Mouse (Mus musculus) gastrocnemius, postnatal 14 days (tissue): ENCODE data around the gene Klhl7. TPM values are rescaled to one million over a fixed set of nuclear protein-coding genes. Genes with fewer than 3 reads are reported as not detected.
"Not testable (repeated sequence)": the region's sequence is repeated elsewhere in the genome, so short reads cannot be mapped to it uniquely, and the experiment has no call there.

Experiments
- DNase-seq: peaks from one replicate; pipeline ENCODE4 v3.0.0; 2021; ENCODE audit warnings: mixed read lengths
- intact Hi-C: fragments of 180-260 bp; cut with DNase I; formaldehyde crosslinking; loops from one replicate; pipeline ENCODE4 v1.15.1; 2025; ENCODE audit warnings: low total_unique reads
- total RNA-seq, 2 experiments: library from RNA; stranded (reverse); gene quantifications; 2 replicates each; pipeline ENCODE4 v1.2.3; 2021

The Klhl7 gene
- total RNA-seq, 2 experiments from 2014 or later, result 28.0 to 29.7 TPM

DNA sequence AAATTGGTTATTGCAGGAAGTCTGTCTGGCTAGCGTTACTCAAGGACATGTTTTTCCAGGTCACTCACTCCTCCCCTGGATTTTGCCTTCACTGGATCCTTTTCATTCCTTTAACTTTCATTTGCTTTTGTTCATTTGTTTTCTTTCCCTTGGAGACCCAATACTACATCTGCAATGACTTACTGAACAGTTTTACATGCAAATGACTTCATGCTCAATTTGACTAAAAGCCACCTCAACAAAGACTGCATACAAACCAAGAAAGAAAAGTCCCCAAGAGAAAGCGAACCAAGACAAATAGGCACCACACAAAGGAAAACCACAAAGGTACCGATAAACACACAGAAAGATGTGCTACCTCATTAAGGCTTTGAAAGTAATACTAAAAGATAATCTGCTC is 13.5 kb upstream of the Klhl7 start:
- intact Hi-C loops, result no loop called here
- no peak for DNase-seq

DNA sequence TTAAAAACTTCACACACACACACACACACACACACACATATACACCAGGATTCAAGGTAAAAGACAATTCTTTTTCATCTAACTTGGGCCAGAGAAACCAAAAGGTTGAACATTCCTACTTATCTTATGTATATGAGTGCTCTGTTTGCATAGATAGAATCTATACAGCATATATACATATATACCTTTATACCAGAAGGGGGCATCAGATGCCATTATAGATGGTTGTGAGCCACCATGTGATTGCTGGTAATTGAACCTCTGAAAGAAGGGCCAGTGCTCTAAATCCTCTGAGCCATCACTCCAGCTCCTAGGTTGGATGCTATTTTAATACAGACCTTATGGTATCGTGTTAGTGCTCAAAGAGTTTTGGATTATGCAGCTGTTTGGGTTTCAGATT is 12.0 kb upstream of the Klhl7 start:
- DNase-seq, result no peak
- intact Hi-C loops, result no loop called here

DNA sequence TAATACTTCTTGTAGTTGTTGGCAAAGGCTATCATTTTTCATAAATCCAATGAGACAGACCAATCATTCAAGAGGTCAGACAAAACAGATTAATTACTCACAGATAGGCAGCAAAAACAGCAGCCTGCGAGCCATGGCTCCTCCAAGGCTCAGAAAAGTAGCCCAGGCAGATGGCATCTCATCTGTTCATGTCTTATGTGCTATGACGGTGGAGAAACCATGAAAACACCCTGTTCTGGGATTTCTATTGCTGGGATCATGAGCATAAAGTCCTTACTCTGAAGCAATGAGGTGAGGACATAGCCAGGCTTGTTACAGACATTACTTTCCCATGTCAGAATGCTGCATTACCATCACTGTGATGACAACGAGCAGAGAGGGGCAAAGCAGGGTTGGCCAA is 7.9 kb upstream of the Klhl7 start:
- DNase-seq, result no peak
- intact Hi-C loops, result loop anchor here (10.0 kb wide), 1 partner anchor 72 kb away; the partner anchor contains the start of gene Nupl2

DNA sequence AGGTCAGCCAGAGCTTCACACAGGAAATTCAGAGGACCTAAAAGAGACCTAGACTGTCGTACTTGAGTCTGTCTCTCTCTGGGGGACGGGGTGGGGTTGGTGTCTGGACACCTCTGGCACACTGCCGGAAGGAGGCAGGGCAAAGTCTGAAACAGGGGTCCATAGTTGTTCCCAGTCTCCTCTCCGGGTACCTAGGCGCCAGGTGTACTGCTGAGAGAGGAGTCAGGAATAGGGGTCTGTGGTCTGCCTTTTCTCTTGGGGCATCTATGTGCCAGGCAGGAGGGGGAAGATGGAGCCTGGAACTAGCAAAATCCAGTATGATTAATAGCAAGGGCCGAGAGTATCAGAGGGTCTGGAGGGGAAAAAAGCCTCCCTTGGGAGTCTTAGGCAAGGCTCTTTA is 5.0 kb upstream of the Klhl7 start:
- intact Hi-C loops, result loop anchor here (10.0 kb wide), 1 partner anchor 69 kb away; the partner anchor contains the start of gene Nupl2
- no peak for DNase-seq

DNA sequence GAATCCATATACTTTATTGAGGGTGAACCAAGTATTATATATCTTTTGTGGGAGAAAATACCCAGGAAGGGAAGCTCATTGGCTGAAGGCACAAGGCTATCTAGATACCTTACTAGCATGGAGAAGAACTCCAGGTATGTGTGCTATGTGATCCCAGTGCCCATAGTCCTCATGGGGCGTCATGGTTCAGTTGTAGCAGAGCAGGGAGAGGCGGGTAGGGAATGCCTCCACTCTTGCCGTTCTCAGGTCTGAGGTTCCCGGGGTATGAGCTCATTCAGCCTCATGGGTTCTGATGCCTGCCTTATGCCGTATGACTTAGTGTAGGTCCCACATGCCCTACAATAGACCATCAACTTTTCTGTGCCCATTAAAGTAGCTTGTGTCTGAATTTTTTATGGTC is 4.5 kb upstream of the Klhl7 start:
- DNase-seq, result no peak
- intact Hi-C loops, result loop anchor here (10.0 kb wide), 1 partner anchor 69 kb away; the partner anchor contains the start of gene Nupl2

DNA sequence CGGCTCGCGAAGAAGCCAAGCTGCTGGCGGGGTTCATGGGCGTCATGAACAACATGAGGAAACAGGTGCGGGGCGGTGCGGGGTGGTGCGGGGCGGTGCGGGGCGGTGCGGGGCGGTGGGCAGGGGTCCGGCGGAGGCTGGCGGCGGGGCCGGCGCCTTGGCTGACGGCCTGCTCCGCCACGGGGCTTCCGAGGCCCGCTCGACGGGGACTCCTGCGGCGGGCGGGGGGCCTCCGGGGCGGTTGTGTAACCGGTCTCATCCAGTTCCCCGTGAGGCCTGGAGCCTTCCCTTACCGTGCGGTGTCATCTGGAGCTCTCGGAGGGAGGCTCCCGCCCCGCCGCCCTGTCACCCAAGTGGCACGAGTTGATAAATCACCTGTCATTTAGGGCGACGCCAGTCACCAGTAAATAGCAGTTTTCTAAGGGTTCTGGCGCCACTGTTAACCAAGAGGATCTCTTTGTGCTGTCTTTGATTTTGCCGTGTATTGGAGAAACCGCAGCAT is 456 bp downstream of the Klhl7 start:
- intact Hi-C loops, result no loop called here

DNA sequence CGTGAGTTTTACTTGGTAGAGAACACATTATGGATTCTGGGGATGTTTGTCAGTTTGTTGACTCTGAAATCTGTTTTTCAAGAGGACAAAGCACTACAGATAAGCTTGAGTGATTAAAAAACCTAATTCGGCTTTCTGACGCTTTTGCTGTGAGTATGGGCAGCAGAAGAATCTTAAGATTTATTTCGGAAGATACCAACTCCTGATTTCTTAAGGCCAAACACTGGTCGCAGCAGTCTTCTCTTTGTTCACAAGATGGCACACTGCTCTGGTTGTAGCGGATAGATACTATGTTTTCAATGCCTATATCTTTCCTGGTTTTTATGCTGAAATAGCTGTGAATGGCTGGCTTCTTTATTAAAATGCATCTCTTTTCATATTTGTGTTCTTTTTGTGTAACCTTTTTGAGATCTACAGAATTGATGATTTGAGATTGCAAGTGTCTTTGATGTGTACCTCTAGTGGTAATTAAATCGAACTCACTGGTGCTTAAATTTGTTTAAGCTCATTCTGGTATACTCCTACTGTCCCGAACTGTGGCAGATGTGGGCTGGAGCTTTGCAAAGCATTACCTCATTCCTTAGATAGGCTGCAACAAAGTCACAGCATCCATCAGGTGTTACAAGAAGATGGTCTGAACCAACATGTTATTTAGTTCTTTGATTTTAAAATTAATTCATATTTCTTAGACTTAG is 1.2 kb downstream of the Klhl7 start:
- intact Hi-C loops, result no loop called here
- no peak for DNase-seq

More for the DNA sequence above, 456 bp downstream of the Klhl7 start:
- DNase-seq, result peak; percentile 75

DNA sequence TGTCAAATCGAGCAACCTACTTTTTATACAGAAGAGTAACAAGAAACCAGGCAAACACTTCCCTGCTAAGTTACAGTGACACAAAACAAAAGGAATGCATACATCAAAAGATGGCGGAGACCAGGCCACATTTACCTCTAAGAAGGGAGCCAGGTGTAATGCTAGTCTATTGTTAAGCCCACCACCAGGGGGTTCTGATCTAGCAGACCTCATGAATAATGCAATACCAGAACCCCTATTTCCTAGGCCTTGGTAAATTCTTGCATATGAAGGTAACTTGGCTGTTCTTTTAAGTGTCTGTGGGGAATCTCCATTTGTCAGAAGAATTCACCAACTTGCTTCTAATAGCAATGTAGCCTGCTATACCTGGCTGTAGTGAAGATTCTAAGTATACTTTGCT is 2.8 kb downstream of the Klhl7 start:
- DNase-seq, intact Hi-C loops: not testable (repeated sequence)

DNA sequence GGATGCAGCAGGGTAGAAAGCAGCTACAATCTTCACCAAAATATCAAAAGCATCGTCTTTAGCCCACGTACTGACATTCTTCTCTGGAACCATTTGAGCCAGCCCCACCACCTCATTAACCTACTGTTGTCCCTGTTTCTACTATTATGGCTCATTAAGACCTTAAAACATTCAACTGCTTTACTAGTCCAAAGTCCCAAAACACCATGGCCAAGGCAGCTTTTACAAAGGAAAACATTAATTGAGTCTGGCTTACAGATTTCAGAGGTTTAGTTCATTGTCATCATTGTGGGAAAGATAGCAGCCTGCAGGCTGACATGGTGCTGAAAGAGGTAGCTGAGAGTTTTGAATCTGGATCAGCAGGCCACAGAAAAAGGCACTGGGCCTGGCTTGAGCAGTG is 3.4 kb downstream of the Klhl7 start:
- DNase-seq, result no peak
- intact Hi-C loops, result no loop called here

DNA sequence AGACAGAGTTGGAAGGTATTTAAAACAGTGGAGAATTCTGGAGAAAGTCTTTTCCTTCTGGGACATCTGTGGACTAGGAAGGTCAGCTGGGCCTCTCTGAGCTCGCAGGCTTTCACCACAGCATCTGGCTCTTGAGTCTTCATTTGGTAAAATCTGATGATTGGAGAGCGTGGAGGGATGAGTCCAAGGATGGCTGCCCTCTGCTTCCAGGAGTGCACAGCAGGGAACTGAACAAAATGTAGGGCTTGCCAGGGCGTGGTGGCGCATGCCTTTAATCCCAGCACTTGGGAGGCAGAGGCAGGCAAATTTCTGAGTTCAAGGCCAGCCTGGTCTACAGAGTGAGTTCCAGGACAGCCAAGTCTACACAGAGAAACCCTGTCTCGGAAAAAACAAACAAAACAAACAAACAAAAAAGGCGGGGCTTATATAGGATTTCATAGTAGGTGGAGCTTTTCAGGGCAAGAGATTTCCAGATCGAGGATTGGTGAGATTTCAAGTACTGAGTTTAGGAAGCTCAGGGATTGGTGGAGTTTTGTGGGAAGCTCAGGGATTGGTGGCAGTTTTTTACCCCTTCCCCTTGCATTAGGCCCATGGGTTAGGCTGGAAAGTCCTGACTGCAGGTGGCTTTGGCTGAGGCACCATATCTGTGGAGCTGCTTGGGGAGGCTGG is 6.8 kb downstream of the Klhl7 start:
- intact Hi-C loops, result no loop called here
- DNase-seq, result no peak

DNA sequence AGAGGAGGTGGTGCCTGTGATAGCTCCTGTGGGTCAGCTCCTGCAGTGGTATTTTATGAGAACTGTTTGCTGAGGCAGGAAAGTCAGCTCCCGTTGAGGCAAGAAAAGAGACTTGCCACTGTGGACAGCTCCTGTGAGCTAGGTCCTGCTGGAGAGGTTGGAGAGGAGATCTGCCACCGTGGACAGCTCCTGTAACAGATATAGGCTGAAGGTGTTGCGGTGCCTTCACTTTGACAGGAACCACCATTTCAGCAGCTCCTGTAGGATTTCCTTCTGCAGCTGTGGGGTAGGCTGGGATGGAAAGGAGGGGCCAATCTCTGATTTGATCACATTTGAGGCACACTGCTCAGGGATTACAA is 7.3 kb downstream of the Klhl7 start:
- intact Hi-C loops, result no loop called here

DNA sequence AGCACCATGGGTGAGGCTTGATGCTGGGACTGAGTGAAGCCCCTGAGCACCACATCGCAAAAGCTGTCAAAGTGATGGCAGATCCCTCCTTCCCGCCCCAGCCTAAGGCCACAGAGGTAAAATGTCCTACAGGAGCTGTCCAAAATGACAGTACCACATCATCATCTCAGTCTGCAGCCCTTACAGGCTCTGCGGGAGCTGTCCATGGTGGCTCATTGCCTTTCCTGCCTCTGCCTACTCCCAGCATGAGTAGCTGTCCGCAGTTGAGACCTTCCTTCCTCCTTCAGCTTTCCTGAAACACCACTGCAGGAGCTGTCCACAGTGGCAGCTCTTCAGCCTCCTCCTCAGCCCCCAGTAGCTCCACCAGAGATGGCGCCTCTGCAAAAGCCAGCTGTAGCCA is 9.7 kb downstream of the Klhl7 start:
- intact Hi-C loops, result no loop called here
- peak; percentile 21 for DNase-seq

More for the DNA sequence above, 7.3 kb downstream of the Klhl7 start:
- DNase-seq, result no peak

DNA sequence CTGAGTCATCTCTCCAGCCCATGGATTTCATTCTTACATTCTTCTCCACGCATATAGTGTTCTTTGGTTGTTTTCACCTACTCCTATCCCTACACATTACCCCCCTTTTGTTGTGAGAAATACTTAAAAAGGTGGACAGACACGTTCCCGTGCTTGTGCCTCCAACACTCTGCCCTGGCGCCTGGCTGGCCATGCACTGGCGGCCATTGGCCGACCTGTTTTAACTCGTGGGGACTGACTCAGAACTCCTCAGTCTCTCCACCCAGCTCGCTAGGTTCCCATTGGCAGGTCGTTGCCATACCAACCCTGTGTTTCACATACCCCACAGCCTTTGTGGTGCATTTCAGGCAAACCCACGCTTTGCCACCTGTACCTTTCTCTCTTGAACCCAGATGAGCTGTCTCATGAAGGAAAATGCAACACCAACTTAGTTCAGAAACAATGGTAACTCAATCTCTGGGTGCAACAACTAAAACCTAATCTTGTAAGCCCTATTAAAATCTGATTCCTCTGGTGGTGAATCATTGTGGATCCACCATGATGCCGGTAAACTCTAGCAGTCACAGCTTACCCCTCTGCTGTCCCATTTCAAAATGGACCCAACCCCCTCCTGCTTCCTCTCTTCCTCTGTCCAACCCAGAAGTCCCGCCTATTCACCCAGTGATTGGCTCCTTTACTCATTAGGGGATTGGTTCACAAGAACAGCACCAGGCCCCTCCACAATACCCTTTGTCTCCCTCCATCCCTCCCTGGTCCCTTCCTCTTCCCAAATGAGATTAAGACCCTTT is 11.9 kb downstream of the Klhl7 start:
- no peak for DNase-seq
- intact Hi-C loops, result no loop called here

DNA sequence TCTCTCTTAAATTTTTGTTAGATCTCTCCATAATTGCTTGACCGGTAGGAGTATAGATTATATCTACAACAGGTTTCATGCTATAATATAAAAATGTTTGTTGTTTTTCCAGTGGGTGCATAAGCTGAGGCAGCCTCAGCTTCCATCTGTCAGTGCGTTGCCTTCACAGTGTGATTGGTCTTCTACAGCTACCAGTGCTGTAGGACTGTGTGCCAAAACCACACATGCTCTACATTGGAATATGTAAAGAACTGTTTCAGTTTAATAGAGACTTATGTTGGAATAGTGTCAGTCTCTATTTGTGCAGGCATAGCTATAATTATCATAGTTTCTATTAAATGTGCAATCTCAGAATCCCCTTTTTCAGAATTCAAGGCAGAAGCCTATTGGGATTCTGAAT is 21.8 kb downstream of the Klhl7 start:
- no peak for DNase-seq
- intact Hi-C loops, result no loop called here

DNA sequence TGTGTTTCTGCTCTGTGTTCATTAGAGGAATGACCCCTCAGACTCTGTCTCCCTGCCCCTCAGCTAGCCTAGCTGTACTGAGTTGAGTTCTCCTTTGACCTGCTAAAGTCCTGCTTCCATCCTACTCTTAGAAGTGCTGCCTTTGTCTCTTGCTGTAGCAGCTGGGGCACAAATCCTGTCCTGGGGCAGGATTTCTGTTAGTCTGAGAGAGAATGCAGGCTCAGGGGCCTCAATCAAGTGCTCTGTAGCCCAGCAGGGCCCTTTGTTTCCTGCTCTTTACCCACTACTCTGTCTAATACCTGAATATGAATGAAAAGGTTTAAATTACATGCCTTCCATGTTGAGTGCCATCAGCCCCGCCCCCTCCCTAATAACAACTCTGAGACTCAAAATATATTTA is 23.8 kb downstream of the Klhl7 start:
- no peak for DNase-seq
- intact Hi-C loops, result no loop called here

DNA sequence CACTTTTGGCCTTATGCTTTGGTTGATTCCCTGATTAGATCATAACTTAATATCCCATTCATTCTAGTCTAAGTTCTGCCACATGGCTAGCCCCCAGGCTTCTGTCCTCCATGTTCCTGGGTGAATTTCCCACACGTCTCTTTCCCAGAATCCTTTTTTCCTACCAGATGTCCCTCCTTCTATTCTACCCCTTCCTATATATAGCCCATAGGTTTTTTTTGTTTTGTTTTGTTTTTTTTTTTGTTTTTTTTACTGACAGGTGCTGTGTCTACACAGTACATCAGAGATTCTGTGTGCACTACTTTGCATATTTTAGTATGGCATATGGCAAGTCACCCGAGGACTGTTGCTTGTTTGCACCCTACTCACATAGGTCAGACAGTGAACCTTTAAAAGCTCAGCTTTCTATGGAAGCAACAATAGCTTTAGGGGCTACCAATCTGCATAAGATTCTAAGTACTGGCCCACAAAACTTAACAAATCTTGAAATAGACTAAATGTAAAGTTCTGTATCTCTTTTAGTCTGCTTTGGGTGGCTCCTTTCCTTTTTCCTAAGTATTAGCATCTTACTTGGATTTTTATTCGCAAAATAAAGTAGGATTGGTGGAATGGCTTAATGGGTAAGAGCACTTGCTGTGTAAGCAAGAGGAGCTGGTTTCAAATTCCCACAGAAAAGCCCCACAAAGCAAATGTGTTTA is 24.3 kb downstream of the Klhl7 start:
- intact Hi-C loops, result no loop called here
- no peak for DNase-seq

DNA sequence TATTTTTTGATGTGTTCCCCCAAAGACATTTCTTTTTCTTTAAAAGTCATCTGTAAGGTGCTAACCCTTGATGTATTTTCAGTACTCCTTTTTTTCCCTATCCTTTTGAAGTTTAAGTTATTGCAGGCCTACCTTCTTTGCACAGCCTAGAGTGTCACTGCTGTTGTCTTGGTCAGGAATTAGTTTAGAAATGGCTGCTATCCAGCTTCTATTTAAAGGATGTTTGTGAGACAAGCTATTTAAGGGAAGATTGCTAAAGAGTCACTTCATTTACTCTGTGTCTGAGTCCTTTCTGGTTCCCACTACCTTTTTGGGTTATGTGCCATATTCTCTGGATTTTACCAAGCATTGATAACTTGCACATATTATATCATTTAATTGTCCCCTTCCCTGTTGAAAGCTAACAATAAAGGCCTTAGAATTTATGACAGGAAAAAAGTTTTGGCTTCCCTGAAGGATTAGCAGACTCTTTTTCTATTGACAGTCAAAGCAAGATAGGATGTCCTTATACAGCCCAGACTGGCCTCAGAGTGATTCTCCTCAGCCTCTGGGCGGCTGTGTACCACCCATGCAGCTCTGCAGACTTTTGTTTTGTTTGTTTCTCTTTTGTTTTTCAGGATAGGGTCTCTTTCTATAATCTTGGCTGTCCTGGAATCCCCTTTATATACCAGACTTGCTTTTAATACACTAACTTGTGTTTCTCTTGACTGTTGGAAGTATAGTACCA is 25.7 kb downstream of the Klhl7 start:
- no peak for DNase-seq
- intact Hi-C loops, result no loop called here

DNA sequence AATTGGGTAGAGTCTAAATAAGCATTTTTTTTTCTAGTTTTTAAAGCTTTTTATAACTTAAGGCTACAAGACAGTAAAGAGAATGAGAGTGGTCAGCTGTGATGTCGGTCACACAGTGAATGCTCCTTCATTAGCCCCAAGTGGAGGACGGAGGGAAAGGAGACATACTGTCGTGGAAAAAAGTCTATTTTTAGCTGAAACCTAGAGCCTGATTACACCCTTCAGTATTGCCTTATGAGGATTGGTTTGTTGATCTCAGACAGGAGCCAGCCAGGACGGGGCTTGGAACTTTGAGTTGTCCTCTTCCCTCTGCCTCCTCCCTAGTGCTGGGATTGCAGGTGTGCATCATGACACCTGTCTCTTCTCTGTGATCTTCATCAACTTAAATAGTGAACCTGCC is 26.6 kb downstream of the Klhl7 start:
- DNase-seq, result no peak
- intact Hi-C loops, result no loop called here

DNA sequence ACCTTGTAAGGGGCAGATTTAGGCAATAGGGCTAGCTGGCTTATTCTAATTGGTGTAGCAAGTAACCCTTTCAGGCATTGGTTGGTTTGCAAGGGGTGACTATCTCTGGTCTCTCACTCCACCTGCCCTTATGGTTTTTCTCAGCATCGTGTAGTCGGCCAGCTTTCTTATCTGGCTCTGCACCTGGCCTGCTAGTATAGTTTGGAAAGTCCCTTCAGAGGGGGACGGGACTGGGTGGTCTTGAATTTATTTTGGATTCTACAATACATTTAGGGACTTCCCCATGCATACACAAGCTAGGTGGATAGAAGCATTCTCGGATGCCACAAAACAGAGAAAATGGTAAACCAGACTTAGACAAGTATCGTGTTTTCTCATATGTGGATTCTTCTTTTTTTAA is 46.6 kb downstream of the Klhl7 start:
- intact Hi-C loops, result no loop called here

More for the DNA sequence above, 46.6 kb downstream of the Klhl7 start:
- DNase-seq, result no peak
